Mouse (Mus musculus): ENCODE measurements around the gene Ehbp1l1. TPM values are rescaled to one million over a fixed set of nuclear protein-coding genes. Genes with fewer than 3 reads are reported as not detected.

Gene Ehbp1l1
- polyA plus RNA-seq, 1 experiment from 2014 or later = 9.2 TPM

GRCm38 (mm10) chr19:5726961-5727578 lies 953 bp upstream of the Ehbp1l1 start:
- DNase-seq (ENCODE audit: low spot score) (no peak), ATAC-seq (ENCODE audit: low FRiP score) (no peak)
- H3K9me3 ChIP-seq (ENCODE audit: control insufficient read depth, low read length) = no peaks in the 10 kb centered on the region
- no peaks in the 10 kb centered on the region for H3K27me3 ChIP-seq (ENCODE audit: control insufficient read depth, insufficient read depth, low read length)
- peak overlapping the region; percentile 100 for H3K4me2 ChIP-seq (replicated peaks)
- H3K36me3 ChIP-seq (replicated peaks; ENCODE audit: control insufficient read depth, insufficient read depth) = peaks cover 44% of the 10 kb centered on the region
- H3K4me3 ChIP-seq (replicated peaks; ENCODE audit: low read length) = peak overlapping the region; percentile 89
- no peak overlapping the region for H3K27ac ChIP-seq
- WGBS = 82% methylated on average over 15 of the region's 15 CpGs
- peaks cover 55% of the 10 kb centered on the region for H3K4me1 ChIP-seq (replicated peaks; ENCODE audit: control insufficient read depth, insufficient read depth, low read length)
- peak overlapping the region; percentile 99 for H3K9ac ChIP-seq

GRCm38 (mm10) chr19:5725029-5725707 lies 949 bp downstream of the Ehbp1l1 start:
- DNase-seq (ENCODE audit: low spot score) (no peak), ATAC-seq (ENCODE audit: low FRiP score) (no peak)
- no peaks in the 10 kb centered on the region for H3K9me3 ChIP-seq (ENCODE audit: control insufficient read depth, low read length)
- peak overlapping the region; percentile 56 for H3K9ac ChIP-seq
- WGBS = 73% methylated on average over 12 of the region's 12 CpGs
- peaks cover 43% of the 10 kb centered on the region for H3K4me1 ChIP-seq (replicated peaks; ENCODE audit: control insufficient read depth, insufficient read depth, low read length)
- H3K27ac ChIP-seq = no peak overlapping the region
- peak overlapping the region; percentile 100 for H3K4me2 ChIP-seq (replicated peaks)
- H3K4me3 ChIP-seq (replicated peaks; ENCODE audit: low read length) = peak overlapping the region; percentile 28
- peaks cover 58% of the 10 kb centered on the region for H3K36me3 ChIP-seq (replicated peaks; ENCODE audit: control insufficient read depth, insufficient read depth)
- no peaks in the 10 kb centered on the region for H3K27me3 ChIP-seq (ENCODE audit: control insufficient read depth, insufficient read depth, low read length)

DNA sequence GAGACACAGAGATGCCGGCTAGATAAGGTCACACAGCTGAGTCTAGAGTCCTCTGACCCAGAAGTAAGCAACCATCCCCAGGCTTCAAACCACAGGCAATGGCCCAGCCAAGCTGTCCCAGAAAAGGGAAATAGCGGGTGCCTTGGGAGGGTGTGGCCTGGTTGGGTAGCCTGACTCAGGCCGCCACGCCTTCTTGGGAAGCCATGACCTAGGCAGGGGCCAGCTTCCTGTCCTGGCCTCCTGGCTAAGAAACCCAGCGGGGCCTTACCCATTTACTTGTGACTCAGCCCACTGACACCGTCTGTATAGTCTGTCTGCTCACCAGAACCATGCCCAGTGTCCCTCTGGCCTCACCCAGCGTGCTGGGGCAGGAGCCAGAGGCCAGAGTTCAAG lies 1.6 kb downstream of the Ehbp1l1 start:
- peaks cover 36% of the 10 kb centered on the region for H3K4me1 ChIP-seq (replicated peaks; ENCODE audit: control insufficient read depth, insufficient read depth, low read length)
- H3K9me3 ChIP-seq (ENCODE audit: control insufficient read depth, low read length) = no peaks in the 10 kb centered on the region
- ATAC-seq (ENCODE audit: low FRiP score) (no peak), DNase-seq (ENCODE audit: low spot score) (no peak)
- H3K9ac ChIP-seq = 0 out of 2 replicates have a peak overlapping the region, but pooled peaks have one; percentile 56
- 0 out of 2 replicates have a peak overlapping the region, but pooled peaks have one; percentile 28 for H3K4me3 ChIP-seq (replicated peaks; ENCODE audit: low read length)
- H3K27me3 ChIP-seq (ENCODE audit: control insufficient read depth, insufficient read depth, low read length) = no peaks in the 10 kb centered on the region
- H3K27ac ChIP-seq = no peak overlapping the region
- H3K36me3 ChIP-seq (replicated peaks; ENCODE audit: control insufficient read depth, insufficient read depth) = peaks cover 63% of the 10 kb centered on the region
- WGBS = 74% methylated on average over 7 of the region's 7 CpGs
- H3K4me2 ChIP-seq (replicated peaks) = no peak overlapping the region

- peaks cover 68% of the 10 kb centered on the region for H3K36me3 ChIP-seq (replicated peaks; ENCODE audit: control insufficient read depth, insufficient read depth)
These were observed 2.1 kb downstream of the Ehbp1l1 start for GRCm38 (mm10) chr19:5723934-5724548.

DNA sequence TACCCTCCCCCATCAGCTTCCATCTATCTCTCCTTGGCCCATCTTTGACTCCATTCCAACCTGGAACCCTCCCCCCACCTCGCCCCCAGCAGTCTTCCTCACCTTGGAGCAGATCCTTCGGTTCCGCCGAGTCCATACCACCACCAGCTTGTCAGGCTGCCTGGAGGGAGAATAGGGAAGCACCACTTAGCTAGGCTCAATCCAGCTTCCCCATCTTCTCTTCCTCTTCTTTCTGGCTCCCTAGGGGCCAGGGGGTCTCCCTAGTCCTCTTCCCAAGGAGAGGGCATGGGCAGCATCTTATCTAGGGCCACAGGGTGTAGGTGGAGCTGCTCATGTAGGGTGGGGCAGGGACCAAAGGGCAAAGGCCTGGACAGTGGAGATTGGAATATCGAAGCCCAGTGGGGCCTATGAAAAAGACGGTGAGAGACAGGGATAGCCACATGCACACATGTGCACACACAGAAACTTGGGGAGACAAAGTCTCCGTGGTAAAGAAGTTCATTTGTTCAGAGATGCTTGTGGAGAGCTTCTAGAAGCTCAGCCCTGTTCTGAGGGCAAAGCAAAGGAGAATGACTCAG lies 3.2 kb downstream of the Ehbp1l1 start:
- peaks cover 79% of the 10 kb centered on the region for H3K36me3 ChIP-seq (replicated peaks; ENCODE audit: control insufficient read depth, insufficient read depth)
- no peaks in the 10 kb centered on the region for H3K27me3 ChIP-seq (ENCODE audit: control insufficient read depth, insufficient read depth, low read length)
- no peak overlapping the region for H3K9ac ChIP-seq
- WGBS = 93% methylated on average over 7 of the region's 7 CpGs
- DNase-seq (ENCODE audit: low spot score) (no peak), ATAC-seq (ENCODE audit: low FRiP score) (no peak)
- peaks cover 29% of the 10 kb centered on the region for H3K4me1 ChIP-seq (replicated peaks; ENCODE audit: control insufficient read depth, insufficient read depth, low read length)
- H3K4me3 ChIP-seq (replicated peaks; ENCODE audit: low read length) = no peak overlapping the region
- H3K9me3 ChIP-seq (ENCODE audit: control insufficient read depth, low read length) = no peaks in the 10 kb centered on the region
- no peak overlapping the region for H3K4me2 ChIP-seq (replicated peaks)
- H3K27ac ChIP-seq = no peak overlapping the region

More at GRCm38 (mm10) chr19:5723934-5724548, 2.1 kb downstream of the Ehbp1l1 start:
- Histone ChIP-seq H3K4me3 (replicated peaks; ENCODE audit: low read length) (no peak overlapping the region), H3K4me2 (replicated peaks) (no peak overlapping the region; the same call in 1 of the 2 replicates), H3K4me1 (replicated peaks; ENCODE audit: control insufficient read depth, insufficient read depth, low read length) (peaks cover 36% of the 10 kb centered on the region), H3K27me3 (ENCODE audit: control insufficient read depth, insufficient read depth, low read length) (no peaks in the 10 kb centered on the region), H3K27ac (no peak overlapping the region), H3K9ac (no peak overlapping the region), H3K9me3 (ENCODE audit: control insufficient read depth, low read length) (no peaks in the 10 kb centered on the region)
- no peak for DNase-seq (ENCODE audit: low spot score)
- no peak for ATAC-seq (ENCODE audit: low FRiP score)
- WGBS = 74% methylated on average over 4 of the region's 4 CpGs

GRCm38 (mm10) chr19:5721233-5721632 lies 4.9 kb downstream of the Ehbp1l1 start:
- WGBS = 93% methylated on average over 6 of the region's 6 CpGs
- Histone ChIP-seq H3K4me2 (replicated peaks) (no peak overlapping the region), H3K27ac (no peak overlapping the region), H3K4me3 (replicated peaks; ENCODE audit: low read length) (no peak overlapping the region), H3K36me3 (replicated peaks; ENCODE audit: control insufficient read depth, insufficient read depth) (peaks cover 83% of the 10 kb centered on the region), H3K4me1 (replicated peaks; ENCODE audit: control insufficient read depth, insufficient read depth, low read length) (peaks cover 23% of the 10 kb centered on the region), H3K9ac (no peak overlapping the region), H3K27me3 (ENCODE audit: control insufficient read depth, insufficient read depth, low read length) (no peaks in the 10 kb centered on the region), H3K9me3 (ENCODE audit: control insufficient read depth, low read length) (no peaks in the 10 kb centered on the region)
- DNase-seq (ENCODE audit: low spot score) (no peak), ATAC-seq (ENCODE audit: low FRiP score) (no peak)

- Histone ChIP-seq H3K4me2 (replicated peaks) (no peak overlapping the region), H3K27me3 (ENCODE audit: control insufficient read depth, insufficient read depth, low read length) (no peaks in the 10 kb centered on the region), H3K9me3 (ENCODE audit: control insufficient read depth, low read length) (no peaks in the 10 kb centered on the region), H3K4me1 (replicated peaks; ENCODE audit: control insufficient read depth, insufficient read depth, low read length) (peaks cover 14% of the 10 kb centered on the region), H3K4me3 (replicated peaks; ENCODE audit: low read length) (no peak overlapping the region), H3K36me3 (replicated peaks; ENCODE audit: control insufficient read depth, insufficient read depth) (peaks cover 78% of the 10 kb centered on the region), H3K27ac (no peak overlapping the region), H3K9ac (no peak overlapping the region)
- DNase-seq (ENCODE audit: low spot score) = no peak
- 48% methylated on average over 10 of the region's 10 CpGs for WGBS
- no peak for ATAC-seq (ENCODE audit: low FRiP score)
These were observed 9.2 kb downstream of the Ehbp1l1 start for GRCm38 (mm10) chr19:5716955-5717354.

GRCm38 (mm10) chr19:5715793-5716688 lies 10.1 kb downstream of the Ehbp1l1 start:
- ATAC-seq (ENCODE audit: low FRiP score) = peak; percentile 60; the same call in 1 of the 2 replicates
- H3K4me3 ChIP-seq (replicated peaks; ENCODE audit: low read length) = peak overlapping the region; percentile 11; the same call in 1 of the 2 replicates
- H3K4me2 ChIP-seq (replicated peaks) = peak overlapping the region; percentile 42
- WGBS = 19% methylated on average over 43 of the region's 43 CpGs
- peaks cover 14% of the 10 kb centered on the region for H3K4me1 ChIP-seq (replicated peaks; ENCODE audit: control insufficient read depth, insufficient read depth, low read length)
- peaks cover 77% of the 10 kb centered on the region for H3K36me3 ChIP-seq (replicated peaks; ENCODE audit: control insufficient read depth, insufficient read depth)
- DNase-seq (ENCODE audit: low spot score) = peak; percentile 67
- no peaks in the 10 kb centered on the region for H3K9me3 ChIP-seq (ENCODE audit: control insufficient read depth, low read length)
- H3K27me3 ChIP-seq (ENCODE audit: control insufficient read depth, insufficient read depth, low read length) = no peaks in the 10 kb centered on the region
- no peak overlapping the region for H3K27ac ChIP-seq
- H3K9ac ChIP-seq = peak overlapping the region; percentile 35

Data from hindbrain, embryonic 14.5 days (tissue).